Mouse (Mus musculus) stomach, postnatal 0 days (tissue): Measurements from ENCODE around the gene Ush2a.

Source experiments
- CTCF ChIP-seq: IDR thresholded peaks from 2 replicates; pipeline ENCODE4 v1.5.1; 2016; ENCODE audit warnings: antibody characterized with exemption, low read depth, mild to moderate bottlenecking, moderate library complexity
- EP300 ChIP-seq: optimal IDR thresholded peaks from 2 replicates; pipeline ENCODE3; 2016; ENCODE audit warnings: antibody characterized with exemption

- no peak for TF ChIP-seq CTCF
- no peak for TF ChIP-seq EP300
Measured at GRCm38 (mm10) chr1:188260259-188261107, 1.3 kb upstream of the Ush2a start.
